Mouse (Mus musculus): ENCODE measurements around the gene Runx3. TPM values are rescaled to one million over a fixed set of nuclear protein-coding genes. Genes with fewer than 3 reads are reported as not detected.

The Runx3 gene
- polyA plus RNA-seq, 1 experiment = 0.22 TPM

- DNase-seq (ENCODE audit: low read depth) = no peak
Observed at GRCm38 (mm10) chr4:135114301-135114700, 6.2 kb upstream of the Runx3 start.

DNA sequence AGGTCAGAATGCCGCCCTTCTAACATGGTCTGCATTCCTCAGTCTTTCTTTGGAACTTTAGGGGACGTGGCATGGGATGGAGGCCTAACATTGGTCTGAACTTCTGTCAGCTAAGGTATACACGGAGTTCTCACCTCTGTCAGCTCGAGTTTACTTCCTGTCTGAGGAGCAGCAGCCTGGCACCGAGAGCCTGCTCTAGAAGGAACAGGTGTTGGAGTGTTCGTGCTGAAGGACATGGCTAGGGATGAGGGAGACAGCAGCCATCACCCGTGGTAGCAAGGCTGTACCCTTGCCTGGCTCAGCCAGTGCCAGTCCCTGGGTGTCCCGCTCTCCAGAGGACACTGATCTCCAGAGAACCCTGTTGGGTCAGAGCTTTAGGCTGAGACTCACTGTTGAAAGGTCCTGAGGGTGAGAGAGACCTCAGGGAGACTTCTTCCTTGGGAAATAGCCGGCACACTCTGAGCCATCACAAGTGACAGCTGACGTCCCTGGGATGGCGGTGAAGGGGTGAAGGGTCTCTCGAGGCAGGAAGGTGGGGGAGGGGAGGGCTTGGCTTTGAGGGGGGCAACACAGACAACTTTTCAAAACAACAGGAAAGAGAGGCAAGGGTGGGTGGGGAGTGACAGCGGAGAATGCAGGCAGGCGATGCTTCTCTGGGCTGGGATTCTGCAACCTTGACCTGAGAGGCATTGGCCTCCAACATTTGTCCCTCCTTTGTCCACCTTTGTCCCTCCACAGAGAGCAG, 4.9 kb upstream of the Runx3 start:
- no peak for DNase-seq (ENCODE audit: low read depth)

DNA sequence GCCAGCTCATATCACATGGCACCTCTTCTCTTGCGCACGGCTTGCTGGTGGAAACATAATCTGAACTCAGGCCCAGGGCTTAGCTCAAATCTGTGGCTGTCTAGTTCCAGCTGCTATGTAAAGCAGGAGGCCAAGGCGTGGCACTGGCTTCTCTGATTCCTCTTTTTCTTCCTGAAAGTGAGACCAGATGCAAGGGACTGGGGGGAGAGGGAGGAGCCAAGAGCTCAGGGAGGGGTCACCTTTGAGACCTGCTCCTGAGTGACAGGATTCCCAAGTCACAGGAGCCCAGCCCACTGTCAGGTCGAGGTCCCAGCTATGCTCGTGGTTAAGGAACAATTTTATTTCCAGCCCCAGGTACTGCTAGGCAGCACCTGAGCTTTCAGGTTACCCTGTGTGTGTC, 4.1 kb upstream of the Runx3 start:
- DNase-seq (ENCODE audit: low read depth) = no peak

DNA sequence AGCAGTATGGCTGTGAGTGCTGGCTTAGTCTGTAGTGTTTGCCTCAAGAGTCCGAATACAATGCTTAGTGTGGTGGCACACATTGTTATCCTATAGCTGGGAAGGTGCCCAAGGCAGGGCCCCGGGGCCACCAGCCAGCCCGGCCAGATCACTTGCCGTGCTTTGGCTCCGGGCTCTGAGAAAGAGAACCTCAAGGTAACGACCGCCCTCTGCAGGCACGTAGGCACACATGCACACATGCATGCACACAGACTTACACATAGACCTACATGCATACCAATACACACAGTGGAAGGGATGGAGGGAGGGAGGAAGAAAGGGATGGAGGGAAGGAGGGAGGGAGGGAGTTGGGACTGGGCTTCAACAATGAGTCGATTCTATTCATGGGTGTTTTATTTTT, 2.6 kb upstream of the Runx3 start:
- DNase-seq (ENCODE audit: low read depth) = no peak

DNA sequence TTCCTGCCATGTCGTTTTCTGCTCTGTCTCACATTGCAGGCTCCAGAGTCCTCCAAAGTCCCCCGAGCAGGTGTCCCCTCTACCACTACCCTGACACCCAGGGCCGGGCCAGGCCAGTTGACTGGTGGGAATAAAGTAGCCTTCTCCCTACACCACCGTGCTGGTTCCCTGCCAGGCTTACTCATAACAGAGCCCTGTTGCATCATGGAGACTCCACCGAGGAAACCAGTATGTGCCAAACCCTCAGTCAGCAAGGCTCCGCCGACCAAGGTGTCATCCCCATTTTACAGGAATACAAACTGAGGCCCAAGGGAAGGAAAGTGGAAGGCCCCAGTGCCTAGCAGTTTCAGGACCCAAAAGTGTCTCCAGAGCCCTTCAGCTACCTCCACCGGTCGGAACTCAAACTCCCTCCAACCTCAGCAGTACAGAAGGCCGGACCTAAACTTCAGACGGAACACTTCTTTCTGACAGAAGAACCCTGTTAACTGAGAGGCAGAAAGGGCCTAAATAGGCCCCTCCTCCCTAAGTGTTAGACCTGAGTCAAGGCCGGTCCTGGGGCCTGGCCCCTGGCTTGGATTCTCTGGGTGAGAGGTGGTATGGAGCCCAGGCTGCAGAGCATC, 1.5 kb upstream of the Runx3 start:
- no peak for DNase-seq (ENCODE audit: low read depth)

DNA sequence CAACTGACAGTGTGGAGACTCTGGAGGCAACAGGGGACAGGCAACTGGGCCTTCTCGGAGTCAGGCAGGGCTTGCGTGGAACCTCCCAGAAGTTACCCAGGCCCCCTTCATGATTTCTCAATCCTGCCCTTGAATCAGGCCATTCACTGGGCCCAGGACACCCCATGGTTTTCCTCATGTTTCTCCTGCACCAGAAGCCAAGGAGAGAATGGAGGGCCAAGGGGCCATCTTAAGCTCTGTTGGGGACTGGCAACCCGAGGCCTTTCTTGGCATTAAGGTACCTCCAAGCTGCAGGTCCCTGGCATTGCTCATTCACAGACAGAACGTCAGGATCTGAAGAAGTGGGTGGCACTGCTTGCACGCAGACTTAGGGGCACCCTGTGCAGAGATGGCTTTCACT, 3.3 kb downstream of the Runx3 start:
- no peak for DNase-seq (ENCODE audit: low read depth)

DNA sequence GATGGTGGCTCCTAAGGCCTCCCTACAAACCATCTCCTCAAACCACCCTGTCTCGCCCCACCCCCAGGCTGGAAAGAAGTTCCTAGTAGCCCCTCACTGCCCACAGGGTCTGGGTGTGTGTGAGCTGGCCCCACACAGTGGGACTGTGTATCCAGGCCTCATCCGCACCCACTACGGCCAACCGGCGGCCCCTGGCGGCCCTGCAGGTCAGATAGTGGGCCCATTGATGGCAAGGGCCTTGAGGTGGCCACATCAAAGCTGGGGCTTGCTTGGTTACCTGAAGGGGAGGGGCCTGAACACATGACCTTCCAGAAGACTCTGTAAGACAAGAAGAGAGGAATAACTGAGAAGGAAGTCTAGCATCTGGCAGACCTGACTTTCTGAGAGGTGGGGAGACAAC, 4.3 kb downstream of the Runx3 start:
- no peak for DNase-seq (ENCODE audit: low read depth)

- DNase-seq (ENCODE audit: low read depth) = no peak
Observed at GRCm38 (mm10) chr4:135125152-135125551, 4.7 kb downstream of the Runx3 start.

DNA sequence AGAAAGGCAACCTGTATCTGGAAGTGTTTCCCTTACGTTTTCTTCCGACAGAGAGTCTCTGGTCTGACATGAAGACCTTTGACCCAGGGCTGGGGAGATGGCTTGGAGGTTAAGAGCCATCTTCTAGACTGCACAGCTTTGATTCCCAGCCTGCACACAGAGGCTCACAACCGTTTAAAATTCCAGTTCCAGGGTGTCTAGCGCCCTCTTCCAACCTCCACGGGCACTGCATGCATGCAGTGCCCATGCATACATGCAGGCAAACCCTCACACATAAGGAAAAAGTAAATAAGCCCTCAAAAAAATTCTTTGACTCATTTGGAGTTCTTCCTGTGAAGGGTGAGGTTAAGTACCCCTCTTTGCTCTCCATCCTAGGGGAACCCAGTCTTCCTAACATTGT, 5.9 kb downstream of the Runx3 start:
- no peak for DNase-seq (ENCODE audit: low read depth)

DNA sequence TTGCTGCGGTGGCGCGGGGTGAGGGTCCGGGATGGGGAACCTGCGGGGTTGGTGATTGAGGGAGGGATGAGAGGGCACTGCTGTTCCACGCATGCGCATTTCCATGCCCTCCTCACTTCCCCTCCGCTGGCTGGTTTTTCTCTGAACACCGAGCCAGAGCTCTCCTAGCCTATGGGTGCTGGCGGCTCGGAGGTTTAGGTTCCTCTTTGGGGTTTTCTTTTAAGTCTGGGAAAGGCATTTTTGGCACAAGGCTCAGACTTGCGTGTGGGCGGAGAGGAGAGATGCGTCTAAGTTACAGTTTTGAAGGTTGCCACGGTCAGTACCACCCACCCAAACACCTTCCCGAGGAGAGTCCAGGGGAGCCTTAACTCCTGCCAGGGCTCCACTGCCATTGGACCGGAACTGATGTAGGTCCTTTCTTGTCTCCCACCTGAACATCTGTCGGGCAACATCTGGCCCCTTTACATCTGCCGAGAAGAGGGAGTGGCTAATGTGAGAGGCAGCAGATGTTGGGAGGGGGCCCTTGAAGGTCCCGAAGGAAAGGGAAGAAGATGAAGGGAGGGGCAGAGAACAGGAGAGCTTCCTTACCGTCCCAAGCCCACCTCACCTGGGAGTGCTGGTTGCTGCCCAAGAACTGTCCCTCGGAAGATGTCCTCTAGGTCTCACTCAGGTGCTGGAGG, 8.5 kb downstream of the Runx3 start:
- no peak for DNase-seq (ENCODE audit: low read depth)

- DNase-seq (ENCODE audit: low read depth) = no peak
Observed at GRCm38 (mm10) chr4:135130156-135130555, 9.7 kb downstream of the Runx3 start.

DNA sequence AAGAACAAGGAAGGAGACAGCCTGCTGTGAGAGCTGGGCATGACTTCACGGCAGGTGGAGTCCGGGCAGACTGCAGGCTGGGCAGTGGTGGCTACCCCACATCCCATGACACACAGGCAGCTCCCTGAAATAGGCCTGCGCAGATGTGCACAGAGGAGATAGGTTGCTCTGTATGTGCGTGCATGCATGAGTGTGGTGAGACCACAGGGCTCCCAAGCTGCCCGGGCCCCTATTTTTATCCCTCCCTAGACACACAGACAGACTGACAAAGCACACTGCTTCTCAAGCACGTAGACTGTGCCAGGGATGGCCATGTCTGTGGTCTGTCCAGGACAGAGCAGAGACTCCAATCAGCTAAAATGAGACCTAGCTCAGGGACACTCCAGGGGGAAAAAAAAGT, 10.7 kb downstream of the Runx3 start:
- no peak for DNase-seq (ENCODE audit: low read depth)

DNA sequence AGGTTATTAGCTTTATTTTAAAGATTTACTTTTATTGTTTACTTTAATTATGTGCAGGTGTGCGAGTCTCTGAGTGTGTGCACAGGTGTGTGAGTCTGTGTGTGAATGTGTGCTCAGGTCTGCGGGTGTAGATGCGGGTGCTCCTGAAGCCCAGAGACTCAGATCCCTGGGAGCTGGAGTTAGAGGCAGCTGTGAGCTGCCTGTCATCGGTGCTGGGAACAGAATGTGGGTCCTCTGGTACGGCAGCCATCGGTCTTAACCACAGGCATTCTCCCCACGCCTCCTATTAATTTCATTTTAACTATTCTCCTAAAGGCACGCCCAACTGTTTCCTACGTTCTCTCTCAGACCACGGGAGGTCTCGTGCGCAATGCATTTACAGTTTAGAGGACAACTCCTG, 12.3 kb downstream of the Runx3 start:
- DNase-seq (ENCODE audit: low read depth) = no peak

GRCm38 (mm10) chr4:135133711-135134110, 13.3 kb downstream of the Runx3 start:
- no peak for DNase-seq (ENCODE audit: low read depth)

DNA sequence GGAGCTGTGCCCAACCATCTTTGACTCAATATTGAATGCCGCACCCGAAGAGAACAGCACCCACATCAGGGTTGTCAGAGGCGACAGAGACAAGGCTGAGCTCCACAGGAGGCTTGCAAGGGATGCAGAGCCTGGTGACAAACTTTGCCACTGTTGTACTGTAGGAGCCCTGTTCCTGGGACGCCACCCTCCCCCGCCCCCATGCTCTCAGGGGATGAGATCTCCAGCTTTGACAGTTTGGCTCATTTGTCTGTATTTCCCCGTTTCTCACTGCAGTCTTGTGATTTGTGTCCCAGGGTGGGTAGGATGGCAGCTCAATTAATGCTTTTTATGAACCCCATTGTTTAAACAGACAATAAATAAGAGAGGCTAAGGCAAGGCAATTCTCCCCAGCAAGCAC, 14.9 kb downstream of the Runx3 start:
- no peak for DNase-seq (ENCODE audit: low read depth)

- no peak for DNase-seq (ENCODE audit: low read depth)
Observed at GRCm38 (mm10) chr4:135136202-135136601, 15.8 kb downstream of the Runx3 start.

DNA sequence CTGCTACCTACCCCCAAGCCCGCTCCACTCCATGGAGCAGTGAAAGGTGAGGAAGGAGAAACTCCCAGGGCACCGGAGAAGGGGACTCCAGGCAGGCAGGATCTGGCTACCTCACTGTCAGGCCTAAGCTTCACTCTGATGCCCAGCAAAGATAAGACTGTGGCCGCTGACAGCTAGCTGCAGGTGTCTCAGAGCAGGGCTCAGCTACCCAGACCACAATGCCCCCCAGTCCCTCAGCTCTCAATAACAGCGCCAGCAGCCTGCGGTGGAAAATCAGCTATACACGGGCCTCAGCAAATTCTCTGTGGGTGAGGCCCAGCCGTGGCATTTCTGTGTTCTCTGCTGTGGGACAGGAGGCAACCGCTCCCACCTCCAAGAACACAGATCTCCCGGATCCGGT, 16.2 kb downstream of the Runx3 start:
- no peak for DNase-seq (ENCODE audit: low read depth)

- no peak for DNase-seq (ENCODE audit: low read depth)
Observed at GRCm38 (mm10) chr4:135140647-135141515, 20.4 kb downstream of the Runx3 start.

DNA sequence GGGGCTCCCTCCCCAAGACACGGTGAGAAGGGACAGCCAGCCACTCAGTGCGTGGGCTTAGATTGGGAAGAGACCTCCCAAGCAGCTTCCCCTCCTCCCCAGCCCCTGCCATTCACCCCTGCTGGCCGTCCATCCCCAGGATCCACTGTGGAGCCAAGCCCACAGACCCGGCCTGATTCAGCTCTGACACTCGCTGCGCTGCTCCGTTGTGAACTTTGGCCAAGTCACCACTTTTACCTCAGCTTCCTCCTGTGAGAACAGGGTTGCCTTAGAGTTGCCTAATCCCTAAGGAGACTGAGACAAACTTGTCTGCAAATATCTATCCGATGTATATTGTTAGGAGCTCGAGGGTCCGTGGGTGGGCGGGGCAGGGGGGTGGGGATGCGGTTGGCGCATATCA, 21.3 kb downstream of the Runx3 start:
- no peak for DNase-seq (ENCODE audit: low read depth)

GRCm38 (mm10) chr4:135146734-135147133, 26.3 kb downstream of the Runx3 start:
- no peak for DNase-seq (ENCODE audit: low read depth)

DNA sequence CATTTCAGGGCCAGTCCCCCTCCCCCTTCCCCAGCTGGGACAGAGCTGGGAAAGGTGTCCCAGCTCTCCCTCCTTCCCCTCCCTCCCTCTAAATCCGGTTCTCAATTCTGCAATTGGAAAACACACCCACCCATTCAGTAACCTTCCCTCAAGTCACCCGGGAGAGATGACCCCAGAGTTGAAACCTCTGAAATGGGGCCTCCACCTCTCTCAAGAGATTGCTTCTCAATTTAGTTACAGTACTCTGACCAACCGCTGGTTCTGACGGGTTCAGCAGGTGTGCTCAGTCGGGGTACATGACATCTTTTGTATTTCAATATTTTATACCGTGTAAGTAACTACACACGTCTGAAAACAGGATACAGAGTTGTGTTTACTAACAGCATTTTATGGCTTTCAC, 28.2 kb downstream of the Runx3 start:
- DNase-seq (ENCODE audit: low read depth) = no peak

All from gonadal fat pad, adult 2 months (tissue).